Mouse (Mus musculus) lung, adult 2 months (tissue): Measurements from ENCODE around the gene Col4a2.

Experiments used
- CTCF ChIP-seq: fragments of 200-500 bp; IDR thresholded peaks from 2 replicates; pipeline ENCODE4 v1.5.1; 2011; ENCODE audit warnings: mild to moderate bottlenecking, low read length, control low read depth; ENCODE audit not compliant: insufficient read depth
- POLR2A ChIP-seq: fragments of 200-500 bp; IDR thresholded peaks from 2 replicates; pipeline ENCODE4 v1.6.1; 2011; ENCODE audit warnings: low read depth, mild to moderate bottlenecking, control low read depth, low read length, borderline replicate concordance; ENCODE audit errors: extremely low read depth

DNA sequence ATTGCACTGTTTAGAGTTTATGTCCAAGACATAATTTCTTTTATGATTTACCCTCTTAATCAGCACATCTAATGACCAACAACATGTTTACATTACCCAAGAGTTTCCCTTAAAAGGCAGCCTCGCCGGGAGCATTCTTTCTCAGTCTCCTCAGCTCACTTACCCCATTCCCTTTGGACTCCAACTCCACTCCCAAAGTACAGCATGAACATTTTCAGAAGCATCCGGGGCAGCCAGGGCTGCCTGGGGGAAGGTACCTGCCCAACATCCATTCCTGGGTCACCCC lies 13.3 kb upstream of the Col4a2 start:
- no peak for TF ChIP-seq CTCF
- no peak for TF ChIP-seq POLR2A
